Mouse (Mus musculus): ENCODE measurements around the gene Tjp2. TPM values are rescaled to one million over a fixed set of nuclear protein-coding genes. Genes with fewer than 3 reads are reported as not detected.
"Not testable (repeated sequence)": the region's sequence is repeated elsewhere in the genome, so short reads cannot be mapped to it uniquely, and the experiment has no call there.

Tjp2 gene
- polyA plus RNA-seq, 1 experiment from 2014 or later: 14.7 TPM

GRCm38 (mm10) chr19:24200566-24200965 is 24.3 kb downstream of the Tjp2 start:
- Histone ChIP-seq H3K4me2 (ENCODE audit: low read depth, low read length) (no peak overlapping the region), H3K4me3 (ENCODE audit: low read depth, low read length) (no peak overlapping the region), H3K27ac (replicated peaks; ENCODE audit: low read depth, low read length) (no peak overlapping the region), H3K9ac (ENCODE audit: low read depth, low read length) (no peak overlapping the region), H3K27me3 (replicated peaks; ENCODE audit: control insufficient read depth, insufficient read depth, low read length) (no peaks in the 10 kb centered on the region), H3K4me1 (ENCODE audit: control insufficient read depth, insufficient read depth, low read length) (peaks cover 6% of the 10 kb centered on the region; the same call in 1 of the 2 replicates), H3K36me3 (ENCODE audit: control insufficient read depth, insufficient read depth, low read length) (no peaks in the 10 kb centered on the region), H3K9me3 (ENCODE audit: control insufficient read depth, low read length) (no peaks in the 10 kb centered on the region)
- ATAC-seq (ENCODE audit: low read depth): no peak
- DNase-seq (ENCODE audit: low spot score): no peak
- WGBS: 57% methylated on average over 12 of the region's 12 CpGs

GRCm38 (mm10) chr19:24198676-24199303 is 26.0 kb downstream of the Tjp2 start:
- 45% methylated on average over 11 of the region's 11 CpGs for WGBS
- Histone ChIP-seq H3K4me2 (ENCODE audit: low read depth, low read length) (no peak overlapping the region), H3K36me3 (ENCODE audit: control insufficient read depth, insufficient read depth, low read length) (no peaks in the 10 kb centered on the region), H3K9me3 (ENCODE audit: control insufficient read depth, low read length) (no peaks in the 10 kb centered on the region), H3K4me3 (ENCODE audit: low read depth, low read length) (no peak overlapping the region), H3K9ac (ENCODE audit: low read depth, low read length) (no peak overlapping the region), H3K27me3 (replicated peaks; ENCODE audit: control insufficient read depth, insufficient read depth, low read length) (no peaks in the 10 kb centered on the region), H3K27ac (replicated peaks; ENCODE audit: low read depth, low read length) (no peak overlapping the region), H3K4me1 (ENCODE audit: control insufficient read depth, insufficient read depth, low read length) (peaks cover 6% of the 10 kb centered on the region; the same call in 1 of the 2 replicates)
- ATAC-seq (ENCODE audit: low read depth) (no peak), DNase-seq (ENCODE audit: low spot score) (no peak)

- 52% methylated on average over 3 of the region's 3 CpGs for whole genome bisulfite sequencing
- no peak overlapping the region for H3K4me2 ChIP-seq (ENCODE audit: low read depth, low read length)
Measured at GRCm38 (mm10) chr19:24197338-24197737, 27.5 kb downstream of the Tjp2 start.

GRCm38 (mm10) chr19:24195224-24195623 is 29.6 kb downstream of the Tjp2 start:
- ATAC-seq (ENCODE audit: low read depth) (no peak), DNase-seq (ENCODE audit: low spot score) (peak; percentile 36)
- no peak overlapping the region for H3K4me3 ChIP-seq (ENCODE audit: low read depth, low read length)
- no peak overlapping the region for H3K9ac ChIP-seq (ENCODE audit: low read depth, low read length)
- H3K4me1 ChIP-seq (ENCODE audit: control insufficient read depth, insufficient read depth, low read length): peaks cover 6% of the 10 kb centered on the region; the same call in 1 of the 2 replicates
- no peak overlapping the region for H3K27ac ChIP-seq (replicated peaks; ENCODE audit: low read depth, low read length)
- no peaks in the 10 kb centered on the region for H3K27me3 ChIP-seq (replicated peaks; ENCODE audit: control insufficient read depth, insufficient read depth, low read length)
- H3K9me3 ChIP-seq (ENCODE audit: control insufficient read depth, low read length): no peaks in the 10 kb centered on the region
- WGBS: 40% methylated on average over 7 of the region's 7 CpGs
- no peak overlapping the region for H3K4me2 ChIP-seq (ENCODE audit: low read depth, low read length)
- H3K36me3 ChIP-seq (ENCODE audit: control insufficient read depth, insufficient read depth, low read length): no peaks in the 10 kb centered on the region

More at GRCm38 (mm10) chr19:24197338-24197737, 27.5 kb downstream of the Tjp2 start:
- no peak overlapping the region for H3K9ac ChIP-seq (ENCODE audit: low read depth, low read length)
- no peak overlapping the region for H3K27ac ChIP-seq (replicated peaks; ENCODE audit: low read depth, low read length)
- no peak for ATAC-seq (ENCODE audit: low read depth)
- no peaks in the 10 kb centered on the region for H3K27me3 ChIP-seq (replicated peaks; ENCODE audit: control insufficient read depth, insufficient read depth, low read length)
- H3K4me3 ChIP-seq (ENCODE audit: low read depth, low read length): no peak overlapping the region
- no peaks in the 10 kb centered on the region for H3K9me3 ChIP-seq (ENCODE audit: control insufficient read depth, low read length)
- DNase-seq (ENCODE audit: low spot score): no peak
- H3K36me3 ChIP-seq (ENCODE audit: control insufficient read depth, insufficient read depth, low read length): no peaks in the 10 kb centered on the region
- peaks cover 6% of the 10 kb centered on the region; the same call in 1 of the 2 replicates for H3K4me1 ChIP-seq (ENCODE audit: control insufficient read depth, insufficient read depth, low read length)

GRCm38 (mm10) chr19:24194216-24194615 is 30.6 kb downstream of the Tjp2 start:
- Histone ChIP-seq H3K4me3 (ENCODE audit: low read depth, low read length) (no peak overlapping the region), H3K27me3 (replicated peaks; ENCODE audit: control insufficient read depth, insufficient read depth, low read length) (no peaks in the 10 kb centered on the region), H3K27ac (replicated peaks; ENCODE audit: low read depth, low read length) (no peak overlapping the region), H3K9ac (ENCODE audit: low read depth, low read length) (no peak overlapping the region), H3K4me1 (ENCODE audit: control insufficient read depth, insufficient read depth, low read length) (peaks cover 6% of the 10 kb centered on the region; the same call in 1 of the 2 replicates), H3K9me3 (ENCODE audit: control insufficient read depth, low read length) (no peaks in the 10 kb centered on the region), H3K4me2 (ENCODE audit: low read depth, low read length) (no peak overlapping the region), H3K36me3 (ENCODE audit: control insufficient read depth, insufficient read depth, low read length) (no peaks in the 10 kb centered on the region)
- DNase-seq (ENCODE audit: low spot score) (no peak), ATAC-seq (ENCODE audit: low read depth) (no peak)
- WGBS: 94% methylated on average over 4 of the region's 4 CpGs

GRCm38 (mm10) chr19:24192946-24193345 is 31.9 kb downstream of the Tjp2 start:
- Histone ChIP-seq H3K9ac (ENCODE audit: low read depth, low read length) (no peak overlapping the region), H3K4me3 (ENCODE audit: low read depth, low read length) (no peak overlapping the region), H3K4me1 (ENCODE audit: control insufficient read depth, insufficient read depth, low read length) (no peaks in the 10 kb centered on the region), H3K27ac (replicated peaks; ENCODE audit: low read depth, low read length) (no peak overlapping the region), H3K4me2 (ENCODE audit: low read depth, low read length) (no peak overlapping the region), H3K36me3 (ENCODE audit: control insufficient read depth, insufficient read depth, low read length) (no peaks in the 10 kb centered on the region), H3K27me3 (replicated peaks; ENCODE audit: control insufficient read depth, insufficient read depth, low read length) (no peaks in the 10 kb centered on the region), H3K9me3 (ENCODE audit: control insufficient read depth, low read length) (no peaks in the 10 kb centered on the region)
- ATAC-seq (ENCODE audit: low read depth): no peak
- DNase-seq (ENCODE audit: low spot score): no peak
- WGBS: 87% methylated on average over 5 of the region's 5 CpGs

GRCm38 (mm10) chr19:24187791-24188190 is 37.0 kb downstream of the Tjp2 start:
- Histone ChIP-seq H3K9ac (ENCODE audit: low read depth, low read length) (no peak overlapping the region), H3K4me1 (ENCODE audit: control insufficient read depth, insufficient read depth, low read length) (no peaks in the 10 kb centered on the region), H3K4me3 (ENCODE audit: low read depth, low read length) (no peak overlapping the region), H3K4me2 (ENCODE audit: low read depth, low read length) (no peak overlapping the region), H3K27ac (replicated peaks; ENCODE audit: low read depth, low read length) (no peak overlapping the region), H3K9me3 (ENCODE audit: control insufficient read depth, low read length) (0 out of 2 replicates have a peak, but pooled peaks cover 3% of the 10 kb centered on the region), H3K27me3 (replicated peaks; ENCODE audit: control insufficient read depth, insufficient read depth, low read length) (no peaks in the 10 kb centered on the region), H3K36me3 (ENCODE audit: control insufficient read depth, insufficient read depth, low read length) (no peaks in the 10 kb centered on the region)
- 70% methylated on average over 2 of the region's 2 CpGs for WGBS
- DNase-seq (ENCODE audit: low spot score) (no peak), ATAC-seq (ENCODE audit: low read depth) (no peak)

- not testable (repeated sequence) for H3K4me3 ChIP-seq (ENCODE audit: low read depth, low read length); DNase-seq (ENCODE audit: low spot score); H3K27ac ChIP-seq (replicated peaks; ENCODE audit: low read depth, low read length); H3K27me3 ChIP-seq (replicated peaks; ENCODE audit: control insufficient read depth, insufficient read depth, low read length); H3K4me2 ChIP-seq (ENCODE audit: low read depth, low read length); ATAC-seq (ENCODE audit: low read depth); H3K9me3 ChIP-seq (ENCODE audit: control insufficient read depth, low read length); H3K4me1 ChIP-seq (ENCODE audit: control insufficient read depth, insufficient read depth, low read length); H3K9ac ChIP-seq (ENCODE audit: low read depth, low read length); H3K36me3 ChIP-seq (ENCODE audit: control insufficient read depth, insufficient read depth, low read length)
- 89% methylated on average over 1 of the region's 1 CpGs for WGBS
Measured at GRCm38 (mm10) chr19:24187358-24187757, 37.5 kb downstream of the Tjp2 start.

GRCm38 (mm10) chr19:24183680-24184235 is 41.1 kb downstream of the Tjp2 start:
- H3K4me2 ChIP-seq (ENCODE audit: low read depth, low read length): no peak overlapping the region
- no peak for DNase-seq (ENCODE audit: low spot score)
- H3K9ac ChIP-seq (ENCODE audit: low read depth, low read length): no peak overlapping the region
- H3K27ac ChIP-seq (replicated peaks; ENCODE audit: low read depth, low read length): no peak overlapping the region
- no peak for ATAC-seq (ENCODE audit: low read depth)
- no peaks in the 10 kb centered on the region for H3K4me1 ChIP-seq (ENCODE audit: control insufficient read depth, insufficient read depth, low read length)
- no peaks in the 10 kb centered on the region for H3K27me3 ChIP-seq (replicated peaks; ENCODE audit: control insufficient read depth, insufficient read depth, low read length)
- WGBS: 86% methylated on average over 15 of the region's 15 CpGs
- 0 out of 2 replicates have a peak, but pooled peaks cover 3% of the 10 kb centered on the region for H3K9me3 ChIP-seq (ENCODE audit: control insufficient read depth, low read length)
- no peaks in the 10 kb centered on the region for H3K36me3 ChIP-seq (ENCODE audit: control insufficient read depth, insufficient read depth, low read length)
- no peak overlapping the region for H3K4me3 ChIP-seq (ENCODE audit: low read depth, low read length)

All from embryonic facial prominence, embryonic 14.5 days (tissue).